Mouse (Mus musculus) effector memory CD4-positive, alpha-beta T cell, adult 5 months (primary cell): ENCODE data around the gene Nsun6. TPM values are rescaled to one million over a fixed set of nuclear protein-coding genes. Genes with fewer than 3 reads are reported as not detected.

Experiments used
- polyA plus RNA-seq: library from polyadenylated mRNA; unstranded; fragments of 100-300 nt; shearing (Covaris generic); gene quantifications from one replicate; pipeline ENCODE4 v1.2.1, GENCODE M21; 2017

Gene Nsun6
- 24.1 TPM for polyA plus RNA-seq

DNA sequence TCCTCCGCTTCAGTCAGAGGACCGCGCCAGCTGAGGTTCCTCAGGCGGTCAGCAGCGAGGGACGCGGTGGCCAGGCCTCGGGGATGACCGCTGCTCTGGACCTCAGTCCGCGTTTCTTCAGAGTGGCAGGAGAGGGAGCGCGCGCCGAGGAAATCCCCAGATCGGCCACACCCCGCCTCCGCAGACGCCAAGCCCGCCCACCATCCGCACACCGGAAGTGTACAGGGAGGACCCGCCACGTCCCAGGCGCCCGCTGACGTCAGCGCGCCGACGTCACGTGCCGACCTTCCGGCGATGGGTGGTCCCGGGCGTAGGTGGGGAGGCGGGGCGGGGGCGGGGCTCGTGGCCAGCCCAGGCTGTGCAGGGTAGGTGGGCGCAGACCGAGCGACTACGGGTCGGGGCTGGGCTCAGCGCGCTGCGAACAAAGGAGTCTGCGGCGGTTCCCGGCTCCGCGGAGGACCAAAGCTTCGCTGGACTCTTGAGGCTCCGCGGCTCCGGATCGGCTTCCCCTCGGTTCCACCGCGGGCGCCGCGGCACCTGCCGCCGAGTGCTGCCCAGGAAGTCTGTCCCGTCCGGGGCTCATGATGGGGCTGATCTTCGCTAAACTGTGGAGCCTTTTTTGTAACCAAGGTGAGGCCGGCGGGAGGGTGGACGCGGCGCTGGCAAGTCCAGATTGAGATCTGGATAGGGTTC, at the start of gene Nsun6:
Gene Nsun6, minus strand, starts transcription at position 125 of the 693 bp plus-strand sequence.

DNA sequence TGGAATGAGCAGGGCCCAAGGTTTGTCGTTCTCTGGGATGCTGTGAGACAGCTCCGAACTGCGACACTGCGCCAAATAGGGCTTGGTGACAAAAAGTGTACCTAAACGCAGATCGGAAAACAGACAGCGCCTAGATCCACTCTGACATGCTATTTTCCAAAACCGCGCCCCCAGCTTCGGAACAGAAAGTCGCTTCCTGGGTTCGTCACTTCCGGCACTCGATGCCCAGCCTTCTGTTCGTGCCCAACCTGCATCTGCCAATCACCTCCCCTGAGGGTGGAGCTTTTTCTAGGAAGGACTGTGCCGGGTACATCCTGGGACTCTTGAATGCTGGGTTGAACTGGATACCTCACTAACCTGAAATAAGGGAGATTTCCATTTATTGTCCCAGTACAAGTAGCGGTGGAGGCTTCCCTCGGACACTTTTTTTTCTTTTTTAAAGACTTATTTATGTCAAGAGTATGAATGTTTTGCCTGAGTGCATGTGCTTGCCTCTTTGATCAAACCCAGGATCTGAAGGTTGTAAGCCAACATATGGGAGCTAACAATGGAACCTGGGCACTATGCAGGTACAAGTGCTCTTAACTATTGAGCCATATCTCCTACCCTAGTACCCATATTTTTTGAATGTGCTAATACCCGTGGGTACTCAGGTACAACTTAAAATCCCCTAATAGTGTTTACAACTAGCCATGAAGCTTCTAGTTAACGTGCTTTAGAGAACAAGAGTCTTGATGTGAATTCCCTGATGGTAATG, 5.6 kb downstream of the Nsun6 start, which contains the start of gene Arl5b:
Gene Arl5b, plus strand, starts transcription at position 279 of the 757 bp plus-strand sequence.

Other genes with a start within 250 kb of the Nsun6 start
- gene Arl5b, start 5.7 kb downstream of the Nsun6 start, polyA plus RNA-seq: 144 TPM